Mouse (Mus musculus): ENCODE data around the gene Hmox1. TPM values are rescaled to one million over a fixed set of nuclear protein-coding genes. Genes with fewer than 3 reads are reported as not detected.

The Hmox1 gene
- polyA plus RNA-seq, 2 experiments from 2014 or later: 2.4 to 5.2 TPM

Other genes starting within 250 kb of the Hmox1 start
- not detected for gene Isx, start 220.4 kb upstream of the Hmox1 start, polyA plus RNA-seq (2017; shearing (Covaris generic))
- gene Hmgxb4, start 100.3 kb upstream of the Hmox1 start, polyA plus RNA-seq (2017; shearing (Covaris generic)): 10 to 100 TPM; 32.9 to 42.2 TPM
- gene Tom1, start 59.9 kb upstream of the Hmox1 start, polyA plus RNA-seq (2017; shearing (Covaris generic)): 10 to 100 TPM; 14.3 to 14.7 TPM
- gene Mcm5, start 15.9 kb downstream of the Hmox1 start, polyA plus RNA-seq (2017; shearing (Covaris generic)): 10 to 100 TPM; 37.6 to 60.5 TPM
- under 1 TPM in 1 of 2 experiments, not detected in 1; 0.18 TPM for gene Rasd2, start 120.3 kb downstream of the Hmox1 start, polyA plus RNA-seq (2017; shearing (Covaris generic))